Mouse (Mus musculus): ENCODE results near the gene Ehd1. TPM values are rescaled to one million over a fixed set of nuclear protein-coding genes. Genes with fewer than 3 reads are reported as not detected.

Ehd1 gene
- polyA plus RNA-seq, 1 experiment, result 96.3 TPM

DNA sequence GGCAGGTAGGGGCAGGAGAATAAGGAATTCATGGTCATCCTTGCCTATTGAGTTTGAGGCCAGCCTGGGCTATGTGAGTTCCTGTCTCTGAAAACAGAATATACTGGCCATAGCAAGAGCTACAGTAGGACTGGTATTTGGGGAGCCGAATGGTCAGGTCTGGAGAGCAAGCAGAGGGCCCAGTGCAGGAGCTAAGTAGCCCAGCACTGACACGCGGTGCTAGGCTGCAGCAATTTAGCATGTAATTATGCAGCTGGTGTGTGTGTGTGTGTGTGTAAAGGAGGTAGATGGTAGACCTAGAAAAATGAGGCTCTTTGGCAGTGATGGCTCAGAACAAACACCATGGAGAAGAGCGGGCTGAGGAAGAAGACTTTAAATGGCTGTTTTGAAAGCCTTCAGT is 71.1 kb downstream of the Ehd1 start:
- no peak overlapping the region for H3K4me3 ChIP-seq (ENCODE audit: insufficient read depth, low read length)
- H3K27ac ChIP-seq (ENCODE audit: insufficient read depth, low read depth, low read length), result no peak overlapping the region
- TF ChIP-seq POLR2A (IDR thresholded peaks at IDR 0.05; ENCODE audit: borderline replicate concordance, low read depth, low read length) (no peak), CTCF (IDR thresholded peaks at IDR 0.05; ENCODE audit: low read depth, low read length) (no peak)
- H3K4me1 ChIP-seq (ENCODE audit: control insufficient read depth, insufficient read depth, low read length), result peaks cover 9% of the 10 kb centered on the region

DNA sequence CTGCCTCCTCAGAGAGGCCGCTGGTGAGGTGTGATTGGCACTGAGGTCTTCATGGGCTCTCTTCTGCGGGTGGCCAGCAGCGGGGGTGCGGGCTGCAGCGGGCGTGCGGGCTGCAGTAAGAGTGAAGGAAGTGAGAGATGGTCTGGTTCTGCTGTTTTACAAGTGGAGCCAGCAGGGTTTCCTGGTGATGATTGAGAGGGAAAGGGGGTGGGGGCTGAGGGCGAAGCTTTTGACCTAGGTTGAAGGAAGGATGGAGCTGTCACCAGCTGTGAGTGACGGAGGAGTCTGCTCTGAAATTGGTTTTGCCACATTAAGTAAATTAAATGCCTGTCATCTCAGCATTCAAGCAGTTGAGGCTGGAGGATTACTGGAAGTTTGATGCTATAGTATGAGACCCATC is 72.2 kb downstream of the Ehd1 start:
- Histone ChIP-seq H3K27ac (ENCODE audit: insufficient read depth, low read depth, low read length) (no peak overlapping the region), H3K4me3 (ENCODE audit: insufficient read depth, low read length) (no peak overlapping the region), H3K4me1 (ENCODE audit: control insufficient read depth, insufficient read depth, low read length) (peaks cover 9% of the 10 kb centered on the region)
- TF ChIP-seq CTCF (IDR thresholded peaks at IDR 0.05; ENCODE audit: low read depth, low read length) (no peak), POLR2A (IDR thresholded peaks at IDR 0.05; ENCODE audit: borderline replicate concordance, low read depth, low read length) (no peak)

DNA sequence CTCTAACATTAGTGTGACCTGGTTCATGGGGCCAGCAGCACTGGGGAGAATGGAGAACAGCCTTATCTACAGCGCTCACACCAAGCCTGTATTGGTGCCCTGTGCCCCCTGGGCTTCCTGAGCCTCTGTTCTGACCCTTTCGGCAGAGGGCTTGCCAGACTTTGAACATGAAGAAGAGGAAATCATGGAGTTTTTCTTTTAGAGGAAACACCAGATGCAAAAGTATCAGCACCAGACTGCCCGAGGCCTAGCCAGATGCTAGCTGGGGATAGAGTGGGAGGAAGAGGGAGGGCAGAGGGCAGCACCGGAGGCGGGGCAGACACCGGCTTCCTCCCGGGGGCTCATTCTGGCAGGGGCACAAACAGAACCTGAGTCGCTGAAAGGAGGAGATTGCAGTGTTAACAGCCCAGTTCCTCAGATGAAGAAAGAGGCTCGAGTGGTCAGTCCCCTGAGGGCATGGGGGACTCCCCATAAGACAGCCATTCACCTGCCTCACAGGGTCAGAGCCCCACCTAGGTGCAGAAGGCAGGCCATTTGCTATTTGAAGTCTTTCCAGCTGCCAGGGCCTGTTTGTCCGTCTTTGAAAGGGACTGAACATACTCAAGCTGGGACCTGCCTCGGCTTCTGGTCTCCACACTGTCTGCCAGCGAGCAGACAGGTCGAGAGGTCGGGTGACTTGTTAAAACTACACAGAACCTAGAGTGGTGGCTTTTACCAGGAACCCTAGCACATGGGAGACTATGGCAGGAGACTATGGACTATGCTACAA is 72.9 kb downstream of the Ehd1 start:
- TF ChIP-seq CTCF (IDR thresholded peaks at IDR 0.05; ENCODE audit: low read depth, low read length), result no peak
- TF ChIP-seq POLR2A (IDR thresholded peaks at IDR 0.05; ENCODE audit: borderline replicate concordance, low read depth, low read length), result no peak
- peaks cover 9% of the 10 kb centered on the region for H3K4me1 ChIP-seq (ENCODE audit: control insufficient read depth, insufficient read depth, low read length)
- no peak overlapping the region for H3K4me3 ChIP-seq (ENCODE audit: insufficient read depth, low read length)
- no peak overlapping the region for H3K27ac ChIP-seq (ENCODE audit: insufficient read depth, low read depth, low read length)

Other genes starting within 250 kb of the Ehd1 start
- 31.1 and 33.7 TPM in 2 replicates for gene Syvn1, start 230.1 kb upstream of the Ehd1 start, polyA plus RNA-seq (2012; ENCODE audit: insufficient read depth, insufficient read length, missing spikeins)
- gene Mrpl49, start 218.9 kb upstream of the Ehd1 start, polyA plus RNA-seq (2012; ENCODE audit: insufficient read depth, insufficient read length, missing spikeins), result 24.5 and 25.9 TPM in 2 replicates
- 1,783 and 2,337 TPM in 2 replicates for gene Fau, start 218.9 kb upstream of the Ehd1 start, polyA plus RNA-seq (2012; ENCODE audit: insufficient read depth, insufficient read length, missing spikeins)
- gene Znhit2, start 215.5 kb upstream of the Ehd1 start, polyA plus RNA-seq (2012; ENCODE audit: insufficient read depth, insufficient read length, missing spikeins), result 12.8 and 16.4 TPM in 2 replicates
- gene Tm7sf2, start 208.4 kb upstream of the Ehd1 start, polyA plus RNA-seq (2012; ENCODE audit: insufficient read depth, insufficient read length, missing spikeins), result 8.1 and 13.7 TPM in 2 replicates
- 83.7 and 99.9 TPM in 2 replicates for gene Vps51, start 199.5 kb upstream of the Ehd1 start, polyA plus RNA-seq (2012; ENCODE audit: insufficient read depth, insufficient read length, missing spikeins)
- gene Tmem262, start 196.7 kb upstream of the Ehd1 start, polyA plus RNA-seq (2012; ENCODE audit: insufficient read depth, insufficient read length, missing spikeins), result not detected in 2 replicates
- gene Gm28374, start 194.5 kb upstream of the Ehd1 start, polyA plus RNA-seq (2012; ENCODE audit: insufficient read depth, insufficient read length, missing spikeins), result 2.0 TPM in 1 of 2 replicates, not detected in the other
- 38.9 and 40.5 TPM in 2 replicates for gene Zfpl1, start 191.8 kb upstream of the Ehd1 start, polyA plus RNA-seq (2012; ENCODE audit: insufficient read depth, insufficient read length, missing spikeins)
- 13.1 and 13.6 TPM in 2 replicates for gene Cdca5, start 191.7 kb upstream of the Ehd1 start, polyA plus RNA-seq (2012; ENCODE audit: insufficient read depth, insufficient read length, missing spikeins)
- gene AC131692.1, start 182.3 kb upstream of the Ehd1 start, polyA plus RNA-seq (2012; ENCODE audit: insufficient read depth, insufficient read length, missing spikeins), result 1.2 TPM in 1 of 2 replicates, not detected in the other
- 0.53 and 0.80 TPM in 2 replicates for gene Naaladl1, start 170.9 kb upstream of the Ehd1 start, polyA plus RNA-seq (2012; ENCODE audit: insufficient read depth, insufficient read length, missing spikeins)
- 5.6 and 6.0 TPM in 2 replicates for gene Sac3d1, start 158.1 kb upstream of the Ehd1 start, polyA plus RNA-seq (2012; ENCODE audit: insufficient read depth, insufficient read length, missing spikeins)
- 26.0 and 32.8 TPM in 2 replicates for gene Snx15, start 148.4 kb upstream of the Ehd1 start, polyA plus RNA-seq (2012; ENCODE audit: insufficient read depth, insufficient read length, missing spikeins)
- 6.2 and 7.9 TPM in 2 replicates for gene Batf2, start 135.7 kb upstream of the Ehd1 start, polyA plus RNA-seq (2012; ENCODE audit: insufficient read depth, insufficient read length, missing spikeins)
- gene Arl2, start 135.2 kb upstream of the Ehd1 start, polyA plus RNA-seq (2012; ENCODE audit: insufficient read depth, insufficient read length, missing spikeins), result 31.0 and 33.7 TPM in 2 replicates
- gene Majin, start 92.3 kb upstream of the Ehd1 start, polyA plus RNA-seq (2012; ENCODE audit: insufficient read depth, insufficient read length, missing spikeins), result 0.35 TPM in 1 of 2 replicates, not detected in the other
- not detected in 2 replicates for gene Gpha2, start 50.3 kb upstream of the Ehd1 start, polyA plus RNA-seq (2012; ENCODE audit: insufficient read depth, insufficient read length, missing spikeins)
- 13.7 and 15.4 TPM in 2 replicates for gene Ppp2r5b, start 40.9 kb upstream of the Ehd1 start, polyA plus RNA-seq (2012; ENCODE audit: insufficient read depth, insufficient read length, missing spikeins)
- 23.9 and 27.1 TPM in 2 replicates for gene Atg2a, start 35.1 kb upstream of the Ehd1 start, polyA plus RNA-seq (2012; ENCODE audit: insufficient read depth, insufficient read length, missing spikeins)
- gene Cdc42bpg, start 29.7 kb downstream of the Ehd1 start, polyA plus RNA-seq (2012; ENCODE audit: insufficient read depth, insufficient read length, missing spikeins), result 6.9 and 7.0 TPM in 2 replicates
- 28.1 and 29.1 TPM in 2 replicates for gene Men1, start 58.3 kb downstream of the Ehd1 start, polyA plus RNA-seq (2012; ENCODE audit: insufficient read depth, insufficient read length, missing spikeins)
- gene Map4k2, start 64.4 kb downstream of the Ehd1 start, polyA plus RNA-seq (2012; ENCODE audit: insufficient read depth, insufficient read length, missing spikeins), result 57.4 and 58.5 TPM in 2 replicates
- 159 and 170 TPM in 2 replicates for gene Sf1, start 87.0 kb downstream of the Ehd1 start, polyA plus RNA-seq (2012; ENCODE audit: insufficient read depth, insufficient read length, missing spikeins)
- gene Pygm, start 107.7 kb downstream of the Ehd1 start, polyA plus RNA-seq (2012; ENCODE audit: insufficient read depth, insufficient read length, missing spikeins), result 0.97 and 2.1 TPM in 2 replicates
- gene Rasgrp2, start 122.6 kb downstream of the Ehd1 start, polyA plus RNA-seq (2012; ENCODE audit: insufficient read depth, insufficient read length, missing spikeins), result 5.9 and 7.7 TPM in 2 replicates
- not detected in 2 replicates for gene Nrxn2, start 142.0 kb downstream of the Ehd1 start, polyA plus RNA-seq (2012; ENCODE audit: insufficient read depth, insufficient read length, missing spikeins)

All from bone marrow macrophage, adult 2 months (primary cell).